Mouse (Mus musculus) kidney, postnatal 25 days (tissue): Measurements from ENCODE around the gene Tspan2.

Experiments
- DNase-seq, 2 experiments: peaks; one replicate each; pipeline ENCODE4 v3.0.0; 2021; ENCODE audit warnings: mixed read lengths in 2 of 2

Tspan2 gene

DNA sequence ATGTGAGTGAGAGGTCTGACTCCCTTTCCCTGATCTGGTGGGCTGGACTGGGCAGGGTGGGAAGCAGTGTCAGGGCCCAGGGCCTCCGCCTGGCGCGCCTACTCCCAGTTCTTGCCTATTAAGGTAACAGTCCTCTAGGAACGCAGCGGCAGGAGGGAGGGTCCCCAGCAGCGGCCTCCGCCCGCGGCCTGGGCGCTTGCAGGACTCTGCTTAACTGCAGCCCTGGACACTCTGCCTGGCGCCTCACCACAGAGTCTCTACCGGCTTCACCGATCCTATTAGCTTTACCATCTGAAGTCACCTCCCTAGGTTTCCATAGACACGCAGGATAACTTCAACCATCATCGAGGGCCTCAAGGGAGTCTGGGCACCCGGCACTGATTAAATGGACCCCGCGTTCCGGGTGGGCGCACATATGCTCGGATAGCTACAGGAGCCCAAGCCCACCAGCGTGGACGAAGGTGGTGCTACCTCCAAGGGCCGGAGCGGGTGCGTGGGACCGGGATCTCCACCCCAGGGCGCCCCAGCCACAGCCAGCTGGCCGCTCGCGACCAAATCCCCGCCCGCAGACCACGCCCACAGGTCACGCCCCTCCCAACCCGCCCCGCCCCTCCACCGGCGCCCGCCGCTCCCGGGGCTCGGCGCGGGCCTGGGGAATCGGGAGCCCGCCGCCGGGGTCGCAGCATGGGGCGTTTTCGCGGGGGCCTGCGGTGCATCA, at the start of gene Tspan2:
Tspan2 (plus strand) TSS at position 217 of the 718 bp plus-strand sequence.
- DNase-seq, result peak; percentile 65 to 69

DNA sequence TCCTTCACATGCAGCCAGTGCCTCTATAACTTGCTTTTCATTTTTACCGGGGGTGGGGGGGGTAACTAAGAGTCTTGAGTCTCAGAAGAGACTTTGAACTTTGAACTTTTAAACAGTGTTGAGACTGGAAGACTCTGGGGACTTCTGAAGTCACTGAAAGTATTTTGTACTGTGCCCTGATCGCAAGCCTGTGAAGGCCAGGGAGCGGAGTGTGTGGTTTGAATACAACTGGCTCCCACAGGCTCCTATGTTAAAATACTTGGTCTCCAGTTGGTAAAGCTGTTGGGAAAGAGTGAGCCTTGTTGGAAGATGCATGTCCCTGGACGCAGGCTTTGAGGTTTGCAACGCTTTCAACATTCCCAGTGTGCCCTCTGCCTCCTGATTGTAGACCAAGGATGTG, 47.5 kb upstream of the Tspan2 start:
- DNase-seq, result peak; percentile 17 to 61

GRCm38 (mm10) chr3:102687852-102688251, 46.5 kb upstream of the Tspan2 start:
- DNase-seq, result no peak

DNA sequence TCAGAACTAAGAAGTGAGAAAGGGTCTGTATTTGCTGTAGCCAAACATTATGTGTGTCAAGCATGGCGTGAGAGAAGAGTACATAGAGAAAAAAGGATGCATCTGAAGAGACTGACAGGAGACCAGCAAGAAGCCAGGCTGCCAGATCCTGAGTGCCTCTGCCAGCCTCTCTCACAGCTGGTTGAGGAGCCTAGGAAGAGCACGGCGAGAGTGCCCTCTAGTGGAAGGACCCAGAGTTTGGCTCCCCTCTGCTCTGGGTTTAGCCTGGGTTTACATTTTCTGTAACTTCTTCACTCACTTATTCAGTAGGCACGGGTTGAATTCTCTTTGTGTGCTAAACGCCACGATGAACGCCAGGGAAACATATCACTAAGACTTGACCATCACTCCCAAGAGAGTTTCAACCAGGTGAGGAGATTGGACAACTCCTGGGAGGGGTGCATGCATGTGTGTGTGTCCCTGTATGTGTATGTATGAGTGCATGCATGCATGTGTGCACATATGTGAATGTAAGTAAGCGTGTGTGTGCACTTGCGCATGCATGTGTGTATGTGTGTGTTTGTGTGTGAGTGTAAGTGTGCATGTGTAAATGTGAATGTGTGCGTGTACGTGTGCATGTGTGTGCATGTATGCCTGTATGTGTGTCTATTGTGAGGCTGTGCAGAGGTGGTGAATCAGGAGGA, 42.4 kb upstream of the Tspan2 start:
- peak; percentile 75 to 76 for DNase-seq

DNA sequence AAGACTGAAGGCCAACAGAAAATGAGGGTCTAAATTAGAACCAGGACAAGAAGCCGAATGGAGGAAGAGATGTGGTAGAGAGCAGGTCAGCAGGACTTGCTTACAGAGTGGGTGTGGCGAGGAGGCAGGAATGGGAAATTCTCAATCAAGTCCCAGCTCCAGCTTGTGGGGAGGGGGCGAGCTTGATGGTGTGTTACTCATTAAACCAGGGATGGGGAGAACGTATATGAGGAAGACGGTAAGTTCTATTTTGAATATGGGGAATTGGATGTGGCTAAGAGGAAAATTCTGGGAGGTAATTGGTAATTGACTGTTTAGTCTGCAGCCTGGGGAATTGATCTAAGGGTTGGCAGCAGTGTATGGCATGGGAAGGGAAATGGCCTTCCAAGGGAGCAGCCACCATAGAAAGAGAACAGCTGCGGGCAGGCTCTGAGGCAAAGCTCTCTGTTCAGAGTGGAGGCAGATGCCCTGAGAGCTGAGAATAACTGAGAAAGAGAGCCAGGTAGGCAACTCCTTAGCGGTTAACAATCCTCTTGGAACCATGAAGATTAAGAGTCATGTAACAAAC, 41.5 kb upstream of the Tspan2 start:
- DNase-seq, result no peak

- no peak for DNase-seq
These were observed 36.2 kb upstream of the Tspan2 start for GRCm38 (mm10) chr3:102698127-102698526.

DNA sequence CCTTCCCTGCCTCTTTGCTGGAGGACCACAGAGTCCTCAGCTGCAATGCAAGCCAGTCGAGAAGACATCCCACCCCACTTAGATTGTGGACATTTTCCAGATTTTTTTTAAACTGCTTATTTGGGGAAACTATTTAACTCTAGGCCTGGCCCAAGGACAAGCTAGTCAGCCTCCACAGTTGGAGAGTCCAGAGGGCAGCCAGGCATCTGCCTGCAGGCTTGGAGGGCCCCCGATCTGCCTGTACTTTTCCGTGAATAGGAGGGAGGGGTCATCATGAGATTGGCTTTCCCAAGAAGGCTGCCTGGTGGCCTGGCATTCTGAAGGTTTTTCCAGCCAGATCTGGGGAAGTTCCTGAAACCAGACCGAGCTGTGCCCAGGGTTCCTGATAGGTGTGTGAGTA, 33.0 kb upstream of the Tspan2 start:
- no peak for DNase-seq

DNA sequence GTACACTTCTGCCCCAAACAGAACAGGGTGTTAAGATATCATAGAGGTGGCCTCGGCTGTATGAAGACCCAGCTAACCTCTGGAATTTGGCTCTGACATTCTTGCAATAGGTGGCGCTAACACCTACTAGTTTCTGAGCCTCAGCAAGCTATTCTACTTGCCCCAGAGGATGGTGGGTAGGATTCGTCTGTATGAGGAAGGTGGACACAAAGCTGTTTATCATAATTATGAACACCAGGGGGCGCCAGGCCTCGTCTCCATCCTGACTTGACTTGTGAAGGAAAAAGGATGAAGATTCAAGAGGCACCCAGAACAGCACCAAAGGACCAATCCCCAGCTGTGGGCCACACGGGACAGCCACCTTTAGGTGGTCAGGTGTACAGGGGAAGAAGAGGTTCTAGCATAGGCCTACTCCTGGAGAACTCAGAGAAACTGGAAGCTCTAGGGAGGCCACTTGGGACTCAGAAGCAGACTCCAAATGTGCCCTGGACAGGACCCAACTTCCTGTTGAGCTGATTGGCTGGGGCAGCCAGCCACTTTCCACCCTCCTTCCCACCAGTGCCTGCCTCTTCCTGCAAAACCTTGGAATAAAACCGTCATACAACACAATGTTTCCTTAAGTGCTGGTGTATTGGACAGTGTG, 32.3 kb upstream of the Tspan2 start:
- peak; percentile 50 to 64 for DNase-seq

GRCm38 (mm10) chr3:102704001-102704401, 30.3 kb upstream of the Tspan2 start:
- no peak for DNase-seq

DNA sequence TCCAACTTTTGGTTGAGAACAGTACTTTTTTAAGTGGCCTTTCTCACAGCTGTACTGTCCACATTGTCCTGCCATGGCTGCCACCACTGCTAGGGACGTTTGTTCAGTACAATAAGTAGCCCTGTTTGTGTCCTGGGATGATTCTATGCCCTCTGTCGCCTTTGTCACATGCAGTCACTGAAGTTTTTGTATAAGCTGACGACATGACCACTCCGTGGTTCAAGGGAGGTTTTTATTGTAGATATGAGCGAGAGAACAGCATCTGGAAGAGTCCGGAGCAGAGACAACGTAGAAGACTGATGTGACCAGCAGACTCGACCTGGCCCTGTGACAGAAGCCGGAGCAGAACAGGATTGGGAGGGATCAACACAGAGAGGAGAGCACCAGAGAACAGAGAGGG, 25.7 kb upstream of the Tspan2 start:
- no peak for DNase-seq

DNA sequence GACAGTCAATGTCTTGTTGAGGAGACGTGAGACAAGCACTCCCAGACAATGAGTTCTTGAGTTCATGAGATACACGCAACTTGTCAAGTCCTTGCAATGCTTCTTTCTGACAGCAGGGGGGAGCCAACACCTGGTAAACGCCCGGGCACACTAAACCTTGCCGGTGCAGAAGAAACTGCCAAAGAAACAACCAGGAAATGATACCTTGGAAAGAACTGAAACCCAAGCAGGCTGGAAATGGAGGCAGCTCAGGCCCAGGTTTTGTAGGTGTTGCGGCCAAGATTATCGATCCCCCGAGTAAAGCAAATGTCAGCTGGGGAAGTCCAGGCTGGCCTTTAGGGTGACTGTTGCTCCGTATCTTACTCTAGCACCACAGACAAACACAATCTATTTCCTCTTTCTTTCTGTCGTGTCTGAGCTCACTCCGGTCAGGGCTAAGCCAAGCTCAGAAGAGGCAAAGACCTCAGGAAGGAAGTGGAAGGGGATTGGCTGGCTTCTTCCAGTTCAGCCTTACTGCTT, 19.2 kb upstream of the Tspan2 start:
- DNase-seq, result peak; percentile 73 to 90

DNA sequence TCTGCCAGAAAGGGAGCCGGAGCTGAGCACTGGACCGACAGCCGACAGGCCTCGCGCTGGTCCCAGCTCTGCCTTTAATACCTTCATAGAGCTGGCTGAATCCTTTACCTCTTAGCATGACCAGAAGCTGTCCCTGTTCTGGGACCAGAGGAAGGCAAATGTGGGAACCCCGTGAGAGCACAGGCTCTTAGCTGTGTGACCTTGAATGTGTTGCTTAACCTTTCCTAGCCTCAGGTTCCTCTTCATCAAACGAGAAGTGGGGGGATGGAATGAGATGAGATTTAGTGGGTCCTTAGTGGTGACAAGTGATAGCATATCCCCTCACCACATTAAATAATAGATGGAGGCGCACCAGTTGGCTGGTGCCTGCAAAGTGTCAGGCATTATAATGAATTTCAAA, 18.5 kb upstream of the Tspan2 start:
- no peak for DNase-seq

GRCm38 (mm10) chr3:102717586-102718285, 16.6 kb upstream of the Tspan2 start:
- DNase-seq, result no peak

- DNase-seq, result no peak
These were observed 11.2 kb upstream of the Tspan2 start for GRCm38 (mm10) chr3:102723154-102723553.

- DNase-seq, result peak; percentile 77
These were observed 10.3 kb upstream of the Tspan2 start for GRCm38 (mm10) chr3:102723841-102724570.

DNA sequence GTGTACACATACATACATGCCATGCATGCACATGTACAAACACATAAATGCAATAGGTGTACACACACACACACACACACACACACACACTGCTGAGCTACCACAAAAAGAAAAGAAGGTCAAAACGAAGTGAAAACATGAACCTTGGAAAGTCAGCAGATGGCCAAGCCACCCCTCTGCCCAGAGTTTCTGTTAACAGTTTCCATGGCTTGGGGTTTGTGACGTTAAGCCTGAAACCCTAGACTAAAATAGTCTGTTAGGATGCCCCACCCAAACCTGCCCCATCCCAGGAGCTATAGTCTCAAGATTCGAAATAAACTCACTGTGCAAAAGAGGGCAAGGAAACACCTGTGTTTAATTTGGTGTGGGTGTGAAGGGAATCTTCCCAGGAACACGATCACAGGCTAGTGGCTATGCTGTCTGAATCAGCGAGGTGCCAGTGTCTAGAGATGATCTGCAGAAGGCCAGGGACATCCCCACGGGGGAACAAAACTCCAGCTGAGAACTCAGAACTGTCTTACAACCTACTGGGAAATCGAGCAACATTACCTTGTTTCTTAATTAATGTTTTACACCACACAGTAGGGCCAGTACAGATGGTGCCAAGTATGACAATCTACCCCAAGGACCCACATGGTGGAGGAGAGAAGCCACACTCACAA, 9.4 kb upstream of the Tspan2 start:
- DNase-seq, result no peak

- DNase-seq, result no peak
These were observed 4.9 kb upstream of the Tspan2 start for GRCm38 (mm10) chr3:102729416-102729815.

GRCm38 (mm10) chr3:102731112-102731511, 3.2 kb upstream of the Tspan2 start:
- DNase-seq, result no peak

- no peak for DNase-seq
These were observed 1.7 kb upstream of the Tspan2 start for GRCm38 (mm10) chr3:102732619-102733018.

DNA sequence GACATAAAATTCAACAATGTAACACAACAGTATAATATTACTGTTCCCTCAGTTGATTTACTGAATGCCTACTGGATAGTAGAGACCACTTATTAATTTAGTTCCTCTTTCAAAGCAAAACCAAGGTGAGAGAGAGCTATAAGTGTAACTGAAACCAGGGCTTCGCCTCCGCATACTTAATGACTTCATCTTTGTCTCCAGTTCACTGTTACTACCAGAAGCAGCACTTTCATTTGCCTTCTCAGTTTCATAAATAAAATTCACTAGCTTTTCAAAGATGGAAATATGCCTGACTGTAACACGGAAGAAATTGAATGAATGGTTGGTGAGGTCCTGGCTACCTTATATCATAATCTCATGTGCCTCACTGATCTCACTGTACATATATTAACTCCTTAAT, 1.3 kb upstream of the Tspan2 start:
- DNase-seq, result no peak

GRCm38 (mm10) chr3:102733936-102734312, 405 bp upstream of the Tspan2 start:
- no peak for DNase-seq
